Mouse (Mus musculus) cerebellum, adult 2 months (tissue): Measurements from ENCODE around the gene Tns4.

ENCODE experiments used
- CTCF ChIP-seq: fragments of 200-500 bp; IDR thresholded peaks from 2 replicates; pipeline ENCODE4 v1.5.1; 2011; ENCODE audit warnings: low read depth, mild to moderate bottlenecking, control low read depth, low read length, moderate library complexity, borderline replicate concordance; ENCODE audit not compliant: insufficient read depth
- POLR2A ChIP-seq: fragments of 200-500 bp; IDR thresholded peaks from 2 replicates; pipeline ENCODE4 v1.6.1; 2011; ENCODE audit warnings: low read length, control low read depth, borderline replicate concordance; ENCODE audit not compliant: insufficient read depth

GRCm38 (mm10) chr11:99025878-99026277 lies 63.2 kb downstream of the Tns4 start:
- TF ChIP-seq POLR2A, result no peak
- no peak for TF ChIP-seq CTCF
